Mouse (Mus musculus): ENCODE data around the gene Gm4214. TPM values are rescaled to one million over a fixed set of nuclear protein-coding genes. Genes with fewer than 3 reads are reported as not detected.
"Not testable (repeated sequence)": the region's sequence is repeated elsewhere in the genome, so short reads cannot be mapped to it uniquely, and the experiment has no call there.

Gene Gm4214
- polyA plus RNA-seq (2012; rRNA removed) = not detected in 2 replicates

DNA sequence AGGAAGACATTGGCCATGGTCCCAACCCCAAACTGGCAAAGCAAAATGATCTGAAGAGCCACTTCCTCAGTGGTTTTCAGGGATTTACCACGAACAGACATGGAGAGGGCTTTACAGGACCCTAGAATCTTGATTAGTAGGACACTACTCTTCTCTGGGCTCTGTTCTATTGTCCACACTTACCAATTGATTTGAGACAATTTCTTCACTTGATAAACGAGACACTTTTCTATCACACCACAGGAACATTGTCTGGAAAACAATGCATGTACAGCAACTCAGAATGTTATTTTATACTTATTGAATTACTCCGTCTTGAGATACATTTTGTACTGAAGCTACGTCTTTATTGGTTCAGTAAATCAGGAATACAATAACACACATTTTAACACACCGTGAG lies at the start of gene Gm4214:
TSS of gene Gm4214 (minus strand) at position 101 of the 400 bp plus-strand sequence.
- H3K4me1 ChIP-seq (ENCODE audit: control insufficient read depth, insufficient read depth, low read length); H3K27ac ChIP-seq (ENCODE audit: insufficient read depth, low read length); H3K4me3 ChIP-seq (ENCODE audit: insufficient read depth, low read length): not testable (repeated sequence)

DNA sequence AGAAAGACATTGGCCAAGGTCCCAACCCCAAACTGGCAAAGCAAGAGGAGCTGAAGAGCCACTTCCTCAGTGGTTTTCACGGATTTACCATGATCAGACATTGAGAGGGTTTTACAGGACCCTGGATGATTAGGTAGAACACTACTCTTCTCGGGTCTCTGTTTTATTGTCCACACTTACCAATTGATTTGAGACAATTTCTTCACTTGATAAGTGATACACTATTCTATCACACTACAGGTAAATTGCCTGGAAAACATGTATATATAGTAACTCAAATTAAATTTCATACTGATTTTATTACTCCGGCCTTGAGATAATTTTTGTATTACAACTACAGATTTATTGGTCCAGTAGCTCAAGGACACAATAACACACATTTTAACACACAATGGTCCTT lies 35.4 kb upstream of the Gm4214 start, which contains the start of gene Gm4216:
TSS of gene Gm4216 (minus strand) at position 101 of the 400 bp plus-strand sequence.
- not testable (repeated sequence) for H3K4me3 ChIP-seq (ENCODE audit: insufficient read depth, low read length); H3K4me1 ChIP-seq (ENCODE audit: control insufficient read depth, insufficient read depth, low read length); H3K27ac ChIP-seq (ENCODE audit: insufficient read depth, low read length)

Other genes starting within 250 kb of the Gm4214 start
- gene Vmn1r157, start 223.0 kb downstream of the Gm4214 start, polyA plus RNA-seq (2012; rRNA removed) = not detected in 2 replicates
- gene Vmn1r158, start 193.9 kb downstream of the Gm4214 start, polyA plus RNA-seq (2012; rRNA removed) = not detected in 2 replicates
- not detected in 2 replicates for gene Vmn1r159, start 141.1 kb downstream of the Gm4214 start, polyA plus RNA-seq (2012; rRNA removed)
- gene Vmn1r160, start 113.4 kb downstream of the Gm4214 start, polyA plus RNA-seq (2012; rRNA removed) = not detected in 2 replicates
- not detected in 2 replicates for gene Gm4216, start 35.2 kb upstream of the Gm4214 start, polyA plus RNA-seq (2012; rRNA removed)
- not detected in 2 replicates for gene Vmn1r163, start 70.9 kb upstream of the Gm4214 start, polyA plus RNA-seq (2012; rRNA removed)
- gene Gm8720, start 82.8 kb upstream of the Gm4214 start, polyA plus RNA-seq (2012; rRNA removed) = not detected in 2 replicates
- not detected in 2 replicates for gene Gm10662, start 159.8 kb upstream of the Gm4214 start, polyA plus RNA-seq (2012; rRNA removed)
- gene Vmn1r165, start 232.7 kb upstream of the Gm4214 start, polyA plus RNA-seq (2012; rRNA removed) = not detected in 2 replicates

Measured in cortical plate, adult 2 months (tissue).